Mouse (Mus musculus) urinary bladder, postnatal 25 days (tissue): Measurements from ENCODE around the gene Slc4a8.

Experiments used
- DNase-seq: peaks from one replicate; pipeline ENCODE4 v3.0.0; 2022; ENCODE audit warnings: low spot score

The Slc4a8 gene

GRCm38 (mm10) chr15:100761419-100762185 lies at the start of gene Slc4a8:
Slc4a8 (plus strand) TSS chr15:100761747.
- peak; percentile 82 for DNase-seq

- DNase-seq, result no peak
Observed at GRCm38 (mm10) chr15:100714470-100714869, 47.1 kb upstream of the Slc4a8 start.

GRCm38 (mm10) chr15:100715399-100715993 lies 46.1 kb upstream of the Slc4a8 start:
- DNase-seq, result no peak

GRCm38 (mm10) chr15:100717933-100718332 lies 43.6 kb upstream of the Slc4a8 start:
- DNase-seq, result no peak

GRCm38 (mm10) chr15:100718572-100718971 lies 43.0 kb upstream of the Slc4a8 start:
- no peak for DNase-seq

DNA sequence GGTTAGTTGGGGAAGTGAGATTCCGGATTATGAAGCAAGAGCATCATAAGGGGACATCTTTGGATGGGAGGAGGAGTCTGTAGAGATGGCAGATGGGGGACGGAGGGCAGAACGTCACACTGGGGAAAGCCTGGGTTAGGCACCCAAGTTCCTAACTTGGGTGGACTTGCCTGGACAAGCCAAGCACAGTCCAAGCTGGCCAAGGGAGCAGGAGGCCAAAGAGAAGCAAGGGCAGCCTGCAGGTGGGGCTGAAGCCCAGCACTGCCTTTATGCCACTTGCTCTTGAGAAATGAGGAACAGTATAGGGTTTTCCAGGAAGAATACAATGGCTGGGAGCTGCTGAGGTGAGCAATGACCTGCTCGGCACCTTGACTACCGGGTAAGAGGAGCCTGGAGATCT lies 42.3 kb upstream of the Slc4a8 start:
- no peak for DNase-seq

DNA sequence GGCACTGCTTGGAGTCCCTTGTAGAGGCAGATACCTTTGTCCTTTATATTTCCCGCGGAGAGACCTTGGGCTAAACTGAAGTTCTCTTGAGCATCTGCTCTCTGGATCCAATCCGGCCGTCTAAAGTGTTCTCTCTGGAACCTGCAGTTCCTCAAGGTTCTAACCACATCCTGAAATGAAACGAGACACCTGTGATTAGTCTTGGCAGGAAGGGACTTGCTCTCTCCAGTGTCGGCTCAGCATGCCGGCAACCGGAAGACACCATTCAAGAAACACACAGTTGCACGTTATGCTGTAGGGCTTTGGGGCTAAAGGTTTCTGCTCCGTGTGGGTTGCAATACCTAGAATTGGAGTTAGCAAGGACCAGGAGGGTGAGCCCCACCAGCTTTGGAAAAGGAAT lies 41.5 kb upstream of the Slc4a8 start:
- DNase-seq, result no peak

DNA sequence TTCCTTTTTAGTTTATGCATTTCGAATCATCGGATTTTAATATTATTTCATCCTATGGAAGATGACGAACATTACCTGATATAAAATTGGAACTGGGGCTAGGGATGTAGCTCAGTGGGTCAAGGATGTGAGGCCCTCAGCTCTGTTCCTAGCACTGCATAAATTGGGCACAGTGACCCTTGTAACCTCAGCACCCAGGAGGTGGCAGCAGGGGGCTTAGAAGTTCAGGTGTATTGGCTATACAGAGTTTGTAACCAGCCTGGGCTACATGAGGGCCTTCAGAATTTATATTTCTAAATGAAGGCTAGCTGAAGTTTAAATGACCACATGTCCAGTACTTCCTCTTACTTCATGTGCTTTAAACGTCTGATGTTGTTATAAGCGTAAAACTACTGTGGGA lies 40.1 kb upstream of the Slc4a8 start:
- no peak for DNase-seq

DNA sequence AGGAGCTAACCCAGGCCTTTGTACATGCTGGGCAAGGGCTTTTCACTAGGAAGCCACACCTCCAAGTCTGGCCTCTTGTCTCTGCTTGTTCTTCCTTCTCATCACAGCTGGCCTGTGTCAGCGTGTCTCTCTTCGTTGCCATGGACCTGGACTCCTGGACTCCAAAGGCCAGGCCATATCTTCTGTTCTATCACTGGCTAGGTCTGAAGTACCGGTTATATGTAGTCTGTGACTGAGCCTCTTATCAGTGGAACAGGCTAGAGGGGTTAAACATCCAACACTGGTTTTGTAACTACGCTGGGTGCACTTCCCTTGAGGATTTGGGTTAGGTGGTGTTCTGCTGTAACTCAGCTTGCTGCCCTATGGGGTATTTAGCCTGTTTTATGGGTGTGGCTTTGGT lies 39.5 kb upstream of the Slc4a8 start:
- DNase-seq, result no peak

DNA sequence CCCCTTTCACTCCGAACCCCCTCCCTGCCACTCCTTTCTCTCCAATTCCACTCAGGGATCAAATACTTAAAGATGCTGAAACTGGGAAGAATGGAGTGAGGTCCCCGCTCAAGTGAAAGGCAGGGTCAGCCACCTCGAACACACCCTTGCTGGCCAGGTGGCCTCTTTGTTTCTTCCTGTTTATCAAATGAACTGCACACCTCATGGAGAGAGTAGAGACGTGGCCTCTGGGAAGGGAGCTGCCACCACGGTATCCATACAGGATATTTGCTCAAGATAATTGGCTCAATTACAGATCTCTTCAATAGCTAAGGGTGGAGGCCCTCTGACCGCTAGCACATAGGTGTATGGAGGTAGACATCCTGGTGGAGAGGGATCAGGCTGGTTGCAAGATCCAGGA lies 39.0 kb upstream of the Slc4a8 start:
- DNase-seq, result no peak

GRCm38 (mm10) chr15:100723505-100723904 lies 38.0 kb upstream of the Slc4a8 start:
- peak; percentile 27 for DNase-seq

DNA sequence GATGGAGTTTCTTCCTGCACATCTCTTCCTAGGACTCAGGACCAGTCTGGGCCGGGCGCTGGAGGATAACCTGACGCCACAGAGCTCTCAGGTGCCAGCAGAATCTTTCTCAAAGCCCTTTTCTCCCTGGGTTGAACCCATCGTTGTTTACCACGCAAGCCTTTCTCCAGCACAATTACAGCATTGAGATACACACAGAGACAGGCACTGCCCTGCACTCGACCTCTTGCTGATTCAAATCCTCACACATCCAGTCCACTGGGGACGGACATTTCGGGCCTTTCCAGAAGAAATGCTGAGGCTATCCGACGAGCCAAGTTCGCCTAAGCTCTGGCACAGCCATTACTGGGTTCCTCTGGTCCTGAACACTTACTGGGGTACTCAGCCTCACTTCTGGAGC lies 34.8 kb upstream of the Slc4a8 start:
- no peak for DNase-seq

- no peak for DNase-seq
Observed at GRCm38 (mm10) chr15:100727834-100728233, 33.7 kb upstream of the Slc4a8 start.

DNA sequence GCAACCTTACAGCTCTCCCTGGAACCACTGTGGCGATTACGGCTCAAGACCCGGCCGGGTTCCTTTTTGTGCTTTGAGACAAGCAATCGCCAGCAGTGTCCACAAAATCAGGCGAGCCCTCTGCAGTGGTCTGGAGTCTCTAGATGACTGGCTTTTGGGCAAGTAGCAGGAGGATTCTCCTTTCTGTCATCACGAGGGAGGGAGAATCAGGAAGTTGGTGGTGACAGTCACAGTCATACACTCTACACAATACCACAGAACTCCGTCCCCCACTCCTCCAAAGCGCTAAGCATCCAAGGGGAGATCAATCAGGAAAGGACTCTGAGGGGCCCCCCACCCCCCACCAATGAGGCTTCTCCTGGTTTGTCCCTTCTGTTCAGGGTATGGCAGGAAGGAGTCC lies 33.0 kb upstream of the Slc4a8 start:
- DNase-seq, result no peak

DNA sequence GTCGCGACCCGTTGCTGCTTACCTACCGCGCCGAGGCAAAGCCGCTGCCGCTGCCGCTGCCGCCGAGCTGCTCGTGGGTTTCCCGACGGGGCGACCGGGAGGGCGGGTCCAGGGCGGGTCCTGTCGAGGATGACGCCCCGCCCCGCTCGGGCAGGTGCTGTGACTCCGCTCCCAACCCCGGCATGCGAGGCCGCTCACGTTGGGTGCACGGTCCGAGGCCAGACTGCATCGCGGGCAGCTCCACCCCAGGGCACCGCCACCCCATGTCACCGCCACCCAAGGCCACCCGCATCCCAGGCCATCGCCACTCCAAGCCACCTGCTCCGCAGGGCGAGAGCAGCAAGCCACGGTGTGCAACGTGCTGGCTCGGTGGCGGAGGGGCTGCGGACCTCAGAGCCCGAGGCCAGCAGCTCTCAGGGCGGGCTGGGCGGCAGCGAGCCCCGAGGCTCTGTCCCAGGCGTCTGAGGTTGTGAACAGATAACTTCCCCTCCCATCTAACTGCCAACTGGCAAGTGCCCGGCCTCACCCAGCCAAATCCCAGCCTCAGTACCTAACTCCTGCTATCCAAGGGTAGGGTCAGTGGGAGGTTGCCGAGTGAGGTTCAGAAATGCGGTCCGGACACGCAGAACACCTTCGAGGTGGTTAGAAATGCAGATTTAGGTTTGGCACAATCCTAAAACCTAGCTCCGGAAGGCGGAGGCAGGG lies 32.1 kb upstream of the Slc4a8 start, which contains the start of gene Galnt6:
Gene Galnt6 (minus strand): TSS at position 96 of the 705 bp plus-strand sequence.
- DNase-seq, result peak; percentile 32

- no peak for DNase-seq
Observed at GRCm38 (mm10) chr15:100731081-100731480, 30.5 kb upstream of the Slc4a8 start.

DNA sequence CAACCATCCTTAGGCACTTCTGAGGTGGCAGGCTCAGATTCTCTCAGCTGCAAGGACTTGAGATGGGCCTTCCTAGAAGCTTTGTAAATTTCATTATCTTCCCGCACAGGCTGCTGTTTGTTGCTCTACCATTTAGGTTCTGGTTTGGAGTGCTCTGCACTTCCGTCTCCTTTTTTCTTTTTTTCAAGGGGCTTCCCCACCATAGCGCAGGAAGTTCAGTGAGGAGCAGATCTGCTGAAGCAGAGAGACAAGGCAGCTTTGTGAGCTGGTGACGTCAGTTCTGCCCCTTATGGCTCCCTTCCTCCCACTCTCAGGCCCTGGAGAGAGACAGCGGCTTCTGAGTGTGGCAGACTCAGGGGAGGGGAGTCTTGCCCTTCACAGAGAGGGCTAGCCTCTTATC lies 29.0 kb upstream of the Slc4a8 start:
- no peak for DNase-seq

DNA sequence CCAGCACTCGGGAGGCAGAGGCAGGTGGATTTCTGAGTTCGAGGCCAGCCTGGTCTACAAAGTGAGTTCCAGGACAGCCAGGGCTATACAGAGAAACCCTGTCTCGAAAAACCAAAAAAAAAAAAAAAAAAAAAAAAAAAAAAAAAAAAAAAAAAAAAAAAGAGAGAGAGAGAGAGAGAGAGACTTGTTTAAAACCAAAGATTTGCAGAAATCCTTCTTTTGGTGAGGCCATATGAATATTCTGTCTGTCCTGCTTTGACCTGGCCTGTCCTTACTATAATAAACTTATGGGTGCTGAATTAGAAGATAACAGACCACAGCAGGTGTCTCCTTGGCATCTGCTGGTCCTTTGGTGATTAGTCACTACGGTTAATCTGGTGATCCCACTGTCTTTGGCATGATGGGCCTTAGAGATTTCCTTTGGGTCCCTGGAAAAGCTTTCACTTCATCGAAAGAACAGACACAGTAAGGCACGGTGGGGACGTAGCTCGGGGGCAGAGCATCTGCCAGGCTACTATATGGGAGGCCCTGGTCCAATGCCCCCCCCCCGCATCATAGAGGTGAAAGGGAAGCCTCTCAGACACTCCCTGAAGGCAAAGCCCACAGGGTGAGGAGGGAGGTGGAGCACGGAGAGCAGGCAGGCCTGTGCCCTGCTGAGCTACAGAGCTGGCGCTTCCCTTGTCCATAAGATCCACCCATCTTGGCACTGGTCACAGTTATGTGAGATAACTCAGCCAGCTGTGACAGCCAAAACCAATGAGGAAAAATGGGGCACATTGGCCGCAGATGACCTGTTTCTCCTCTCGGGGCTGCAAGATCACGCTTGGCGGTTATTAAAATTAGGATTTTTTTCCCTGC lies 26.2 kb upstream of the Slc4a8 start:
- no peak for DNase-seq

- no peak for DNase-seq
Observed at GRCm38 (mm10) chr15:100735953-100736300, 25.6 kb upstream of the Slc4a8 start.

- DNase-seq, result no peak
Observed at GRCm38 (mm10) chr15:100737667-100738066, 23.9 kb upstream of the Slc4a8 start.

- no peak for DNase-seq
Observed at GRCm38 (mm10) chr15:100738351-100738781, 23.2 kb upstream of the Slc4a8 start.

GRCm38 (mm10) chr15:100739442-100739841 lies 22.1 kb upstream of the Slc4a8 start:
- DNase-seq, result no peak
